In the genomic region with DNA sequence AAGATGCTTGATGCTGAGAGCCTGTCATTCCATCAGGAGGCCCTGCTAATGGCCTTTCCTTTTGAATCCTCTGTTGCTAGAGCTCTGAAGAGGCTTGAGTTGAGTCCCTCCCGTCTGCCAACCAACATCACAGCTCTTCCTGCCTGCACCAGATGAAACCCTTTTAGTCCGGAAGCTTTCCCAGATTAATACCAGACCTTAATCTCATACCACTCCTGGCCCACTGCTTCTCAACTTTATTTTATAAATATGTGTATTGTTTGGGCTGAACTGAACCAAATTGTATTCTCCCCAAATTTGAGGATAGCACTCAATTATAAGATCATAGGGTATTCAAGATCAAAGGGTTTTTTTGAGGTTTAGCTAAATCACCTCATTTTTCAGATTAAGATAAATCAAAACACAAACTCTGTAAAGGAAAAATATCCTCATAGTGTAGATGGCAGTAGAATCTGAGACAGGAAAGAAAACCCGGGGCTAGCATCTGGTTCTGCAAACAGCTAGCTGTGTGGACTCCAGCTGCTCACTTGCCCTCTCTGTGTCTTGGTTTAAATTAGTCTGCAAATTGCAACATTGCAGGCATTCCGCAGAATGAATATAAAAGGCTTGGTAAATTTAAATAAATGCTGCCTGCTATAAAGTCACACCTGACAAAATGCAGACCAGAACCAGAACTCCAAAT, we compare ENCODE assay signal across 25 mouse cellular contexts.
DNase-seq lines count a peak whose midpoint lies in the region; ATAC-seq lines count a peak whose summit lies in the region.
"Had no signal": no experiment of that assay in that cellular context is flagged by ENCODE, and none has a peak within 500 bp of the region (broad histone marks: within the 10 kb centered on the region; RNA-seq: fewer than 3 reads in every experiment).

No protein-coding gene starts in this region.

- H3K4me2 ChIP-seq in kidney, embryonic 14.5 days (replicated peaks; ENCODE audit: low read depth, low read length) = no peak overlapping the region
- H3K4me2 ChIP-seq in lung, embryonic 15.5 days = no peak overlapping the region
- no peak overlapping the region for H3K4me2 ChIP-seq in embryonic facial prominence, embryonic 11.5 days (ENCODE audit: low read depth, low read length)
- no peak overlapping the region for H3K4me2 ChIP-seq in limb, embryonic 13.5 days (replicated peaks)
- H3K4me2 ChIP-seq in liver, embryonic 11.5 days = no peak overlapping the region
- H3K4me2 ChIP-seq: embryonic facial prominence, embryonic 15.5 days; hindbrain, embryonic 12.5 days; liver, embryonic 12.5 days; midbrain, embryonic 11.5 days; neural tube, embryonic 15.5 days had no signal

- no peaks in the 10 kb centered on the region for H3K9me3 ChIP-seq in kidney, embryonic 14.5 days (ENCODE audit: control insufficient read depth, low read length)
- H3K9me3 ChIP-seq in lung, embryonic 15.5 days = no peaks in the 10 kb centered on the region
- H3K9me3 ChIP-seq in embryonic facial prominence, embryonic 11.5 days (replicated peaks; ENCODE audit: control insufficient read depth, low read length) = no peaks in the 10 kb centered on the region
- no peaks in the 10 kb centered on the region for H3K9me3 ChIP-seq in limb, embryonic 13.5 days
- H3K9me3 ChIP-seq in liver, embryonic 11.5 days (ENCODE audit: control insufficient read depth, low read length) = no peaks in the 10 kb centered on the region
- H3K9me3 ChIP-seq: embryonic facial prominence, embryonic 15.5 days; hindbrain, embryonic 12.5 days; liver, embryonic 12.5 days; neural tube, embryonic 15.5 days had no signal

- no peak overlapping the region for H3K9ac ChIP-seq in kidney, embryonic 14.5 days (ENCODE audit: low read depth, low read length)
- no peak overlapping the region for H3K9ac ChIP-seq in lung, embryonic 15.5 days
- H3K9ac ChIP-seq in embryonic facial prominence, embryonic 11.5 days (replicated peaks; ENCODE audit: low read length) = no peak overlapping the region
- H3K9ac ChIP-seq in limb, embryonic 13.5 days = no peak overlapping the region
- H3K9ac ChIP-seq in liver, embryonic 11.5 days (ENCODE audit: low read depth, low read length) = no peak overlapping the region
- H3K9ac ChIP-seq: embryonic facial prominence, embryonic 15.5 days; hindbrain, embryonic 12.5 days; liver, embryonic 12.5 days; neural tube, embryonic 15.5 days had no signal

- no peak overlapping the region for H3K4me3 ChIP-seq in kidney, embryonic 14.5 days (ENCODE audit: low read length)
- H3K4me3 ChIP-seq in lung, embryonic 15.5 days = no peak overlapping the region
- H3K4me3 ChIP-seq in embryonic facial prominence, embryonic 11.5 days (ENCODE audit: low read depth, low read length) = no peak overlapping the region
- H3K4me3 ChIP-seq in limb, embryonic 13.5 days = no peak overlapping the region
- H3K4me3 ChIP-seq in liver, embryonic 11.5 days (ENCODE audit: low read depth, low read length) = no peak overlapping the region
- H3K4me3 ChIP-seq: embryonic facial prominence, embryonic 15.5 days; hindbrain, embryonic 12.5 days; left cerebral cortex, adult 2 months; liver, embryonic 12.5 days; neural tube, embryonic 15.5 days had no signal

- peak overlapping the region; percentile 9; the same call in 1 of the 2 replicates for H3K27ac ChIP-seq in kidney, embryonic 14.5 days (ENCODE audit: low read depth, low read length)
- H3K27ac ChIP-seq in lung, embryonic 15.5 days = no peak overlapping the region
- no peak overlapping the region for H3K27ac ChIP-seq in embryonic facial prominence, embryonic 11.5 days (replicated peaks; ENCODE audit: low read depth, low read length)
- H3K27ac ChIP-seq in limb, embryonic 13.5 days = no peak overlapping the region
- H3K27ac ChIP-seq in liver, embryonic 11.5 days (ENCODE audit: low read depth, low read length) = no peak overlapping the region
- H3K27ac ChIP-seq: embryonic facial prominence, embryonic 15.5 days; hindbrain, embryonic 12.5 days; left cerebral cortex, adult 2 months; liver, embryonic 12.5 days; neural tube, embryonic 15.5 days; stomach, postnatal 0 days had no signal

- no peaks in the 10 kb centered on the region for H3K27me3 ChIP-seq in kidney, embryonic 14.5 days (ENCODE audit: control insufficient read depth, insufficient read depth, low read length)
- no peaks in the 10 kb centered on the region for H3K27me3 ChIP-seq in lung, embryonic 15.5 days
- H3K27me3 ChIP-seq in embryonic facial prominence, embryonic 11.5 days (ENCODE audit: control insufficient read depth, insufficient read depth, low read length) = no peaks in the 10 kb centered on the region
- no peaks in the 10 kb centered on the region for H3K27me3 ChIP-seq in limb, embryonic 13.5 days
- H3K27me3 ChIP-seq in liver, embryonic 11.5 days (replicated peaks; ENCODE audit: control insufficient read depth, insufficient read depth, low read length) = no peaks in the 10 kb centered on the region
- H3K27me3 ChIP-seq: embryonic facial prominence, embryonic 15.5 days; hindbrain, embryonic 12.5 days; liver, embryonic 12.5 days; neural tube, embryonic 15.5 days had no signal

- DNase-seq in kidney, adult 8-10 months = no peak
- DNase-seq in lung, adult 18-20 months = no peak
- DNase-seq in embryonic facial prominence, embryonic 11.5 days (ENCODE audit: low spot score) = peak; percentile 64
- DNase-seq in adipocyte (ENCODE audit: low spot score) = no peak
- no peak for DNase-seq in liver, embryonic 11.5 days (ENCODE audit: low spot score)
- DNase-seq: adrenal gland, postnatal 10 days; cerebellum, adult 8-10 months; gastrocnemius, postnatal 25 days; lung, adult 2 months; right cerebral cortex, adult 18-20 months; thymus, adult 2 months; thymus, postnatal 4 days had no signal

- H3K4me1 ChIP-seq in kidney, embryonic 14.5 days (ENCODE audit: control insufficient read depth, insufficient read depth, low read length) = peaks cover 6% of the 10 kb centered on the region; the same call in 1 of the 2 replicates
- H3K4me1 ChIP-seq in lung, embryonic 15.5 days = no peaks in the 10 kb centered on the region
- no peaks in the 10 kb centered on the region for H3K4me1 ChIP-seq in embryonic facial prominence, embryonic 11.5 days (ENCODE audit: control insufficient read depth, insufficient read depth, low read length)
- H3K4me1 ChIP-seq in limb, embryonic 13.5 days = peaks cover 14% of the 10 kb centered on the region
- no peaks in the 10 kb centered on the region for H3K4me1 ChIP-seq in liver, embryonic 11.5 days (replicated peaks; ENCODE audit: control insufficient read depth, insufficient read depth, low read length)
- H3K4me1 ChIP-seq: hindbrain, embryonic 12.5 days; liver, embryonic 12.5 days; neural tube, embryonic 15.5 days had no signal

- ATAC-seq in kidney, embryonic 14.5 days (ENCODE audit: low FRiP score, low TSS enrichment) = peak; percentile 28; the same call in 1 of the 2 replicates
- peak; percentile 76; the same call in 1 of the 2 replicates for ATAC-seq in lung, embryonic 15.5 days (ENCODE audit: borderline replicate concordance, extremely low read depth, low FRiP score, low TSS enrichment)
- ATAC-seq in embryonic facial prominence, embryonic 11.5 days (replicated peaks; ENCODE audit: insufficient number of reproducible peaks, low FRiP score, low TSS enrichment, low read depth) = peak; percentile 58; the same call in 1 of the 2 replicates
- peak; percentile 32; the same call in 1 of the 2 replicates for ATAC-seq in limb, embryonic 13.5 days (ENCODE audit: low FRiP score, low read depth)
- ATAC-seq in liver, embryonic 11.5 days (replicated peaks; ENCODE audit: low FRiP score) = no peak
- ATAC-seq: activated CD4-positive, CD25-positive, alpha-beta regulatory T cell, adult 4 months; CD4-positive, CD25-positive, alpha-beta regulatory T cell, adult 4 months; forebrain, embryonic 16.5 days; liver, embryonic 12.5 days had no signal

- 30% methylated on average over 4 of the region's 4 CpGs for WGBS in kidney, embryonic 14.5 days
- 31% methylated on average over 4 of the region's 4 CpGs for WGBS in lung, embryonic 15.5 days
- 20% methylated on average over 4 of the region's 4 CpGs for WGBS in embryonic facial prominence, embryonic 11.5 days
- 16% methylated on average over 4 of the region's 4 CpGs for WGBS in limb, embryonic 13.5 days
- 41% methylated on average over 4 of the region's 4 CpGs for WGBS in liver, embryonic 11.5 days

- no peaks in the 10 kb centered on the region for H3K36me3 ChIP-seq in kidney, embryonic 14.5 days (ENCODE audit: control insufficient read depth, insufficient read depth, low read length)
- no peaks in the 10 kb centered on the region for H3K36me3 ChIP-seq in lung, embryonic 15.5 days
- no peaks in the 10 kb centered on the region for H3K36me3 ChIP-seq in embryonic facial prominence, embryonic 11.5 days (replicated peaks; ENCODE audit: control insufficient read depth, insufficient read depth, low read depth, low read length)
- H3K36me3 ChIP-seq in limb, embryonic 13.5 days = no peaks in the 10 kb centered on the region
- no peaks in the 10 kb centered on the region for H3K36me3 ChIP-seq in liver, embryonic 11.5 days (ENCODE audit: control insufficient read depth, insufficient read depth, low read length)
- H3K36me3 ChIP-seq: embryonic facial prominence, embryonic 15.5 days; hindbrain, embryonic 12.5 days; liver, embryonic 12.5 days; neural tube, embryonic 15.5 days had no signal
